Mouse (Mus musculus) myocyte (in vitro differentiated cells): ENCODE measurements at regions not wholly inside any gene's neighbourhood (a gene's known extent, or its start where the extent isn't known, plus 50 kb on each side); places are given as distances from the start of the nearest gene placed in this dataset.
A peak's percentile ranks its signal among the peaks of the same experiment; 100 is the strongest.

Experiments
- H3K27me3 ChIP-seq: one replicate; pipeline ENCODE4 v1.6.1; 2011; ENCODE audit not compliant: control insufficient read depth, insufficient read depth, insufficient read length
- H3K36me3 ChIP-seq: one replicate; pipeline ENCODE4 v1.6.1; 2011; ENCODE audit not compliant: control insufficient read depth, insufficient read depth
- H3K4me2 ChIP-seq: one replicate; pipeline ENCODE4 v1.6.1; 2011; ENCODE audit warnings: low read depth, control low read depth
- H3K4me3 ChIP-seq: one replicate; pipeline ENCODE4 v1.5.1; 2011; ENCODE audit warnings: mild to moderate bottlenecking, control low read depth, moderate library complexity
- H3K79me2 ChIP-seq: one replicate; pipeline ENCODE4 v1.6.1; 2011; ENCODE audit not compliant: control insufficient read depth, insufficient read depth
- H3ac ChIP-seq: one replicate; pipeline ENCODE4 v1.6.1; 2011; ENCODE audit not compliant: control insufficient read depth, insufficient read length
- CEBPB ChIP-seq: IDR thresholded peaks from 2 replicates; pipeline ENCODE4 v1.6.1; 2011; ENCODE audit warnings: mild to moderate bottlenecking, moderate library complexity; ENCODE audit not compliant: poor library complexity, insufficient read depth, severe bottlenecking
- E2F4 ChIP-seq: IDR thresholded peaks from one replicate; pipeline ENCODE4 v1.6.1; 2011; ENCODE audit warnings: mild to moderate bottlenecking, control low read depth, moderate library complexity; ENCODE audit not compliant: insufficient read depth
- MAX ChIP-seq: IDR thresholded peaks from one replicate; pipeline ENCODE4 v1.6.1; 2011; ENCODE audit warnings: low read depth, mild to moderate bottlenecking, control low read depth
- MYOD1 ChIP-seq, 3 experiments: IDR thresholded peaks; one replicate each; pipeline ENCODE4 v1.6.1; 2011; ENCODE audit warnings: control low read depth in 2 of 3, low read depth in 2 of 3, mild to moderate bottlenecking in 2 of 3, moderate library complexity in 1 of 3; ENCODE audit not compliant: insufficient read length in 2 of 3, control insufficient read depth in 1 of 3
- MYOG ChIP-seq, 3 experiments: IDR thresholded peaks; one replicate each; pipeline ENCODE4 v1.6.1; 2011; ENCODE audit warnings: control low read depth in 2 of 3, low read depth in 2 of 3, mild to moderate bottlenecking in 2 of 3; ENCODE audit not compliant: insufficient read length in 2 of 3, control insufficient read depth in 1 of 3, insufficient read depth in 1 of 3
- POLR2A ChIP-seq: IDR thresholded peaks from one replicate; pipeline ENCODE4 v1.6.1; 2011; ENCODE audit warnings: low read depth, mild to moderate bottlenecking, control low read depth, moderate library complexity; ENCODE audit not compliant: insufficient read length
- POLR2AphosphoS2 ChIP-seq: IDR thresholded peaks from one replicate; pipeline ENCODE4 v1.6.1; 2011; ENCODE audit warnings: low read depth, control low read depth; ENCODE audit not compliant: insufficient read length
- REST ChIP-seq: IDR thresholded peaks from one replicate; pipeline ENCODE4 v1.6.1; 2011; ENCODE audit warnings: mild to moderate bottlenecking, control low read depth, moderate library complexity; ENCODE audit not compliant: insufficient read depth, insufficient read length
- SRF ChIP-seq: IDR thresholded peaks from one replicate; pipeline ENCODE4 v1.6.1; 2011; ENCODE audit warnings: low read depth; ENCODE audit not compliant: control insufficient read depth, insufficient read length
- TCF12 ChIP-seq: IDR thresholded peaks from one replicate; pipeline ENCODE4 v1.6.1; 2011; ENCODE audit warnings: mild to moderate bottlenecking, control low read depth; ENCODE audit not compliant: poor library complexity, insufficient read depth, severe bottlenecking
- TCF3 ChIP-seq: IDR thresholded peaks from one replicate; pipeline ENCODE4 v1.6.1; 2011; ENCODE audit warnings: low read depth, control low read depth; ENCODE audit not compliant: insufficient read length
- USF1 ChIP-seq: IDR thresholded peaks from one replicate; pipeline ENCODE4 v1.6.1; 2011; ENCODE audit warnings: low read depth, mild to moderate bottlenecking, control low read depth, moderate library complexity

GRCm38 (mm10) chr16:18723874-18724273, 52.8 kb upstream of the Cldn5 start:
- no peaks in the 10 kb centered on the region for H3K79me2 ChIP-seq
- H3K36me3 ChIP-seq: no peaks in the 10 kb centered on the region
- TF ChIP-seq E2F4 (no peak), REST (no peak), MYOG (IDR thresholded peaks at IDR 0.05; ENCODE audit: control insufficient read depth in 1 of 3, insufficient read depth in 1 of 3, insufficient read length in 2 of 3, low read depth in 2 of 3) (no peak), MYOD1 (IDR thresholded peaks at IDR 0.05; ENCODE audit: control insufficient read depth in 1 of 3, insufficient read length in 2 of 3, low read depth in 2 of 3) (no peak), TCF3 (no peak), POLR2A (no peak), SRF (no peak), CEBPB (no peak), USF1 (no peak), MAX (no peak), POLR2AphosphoS2 (no peak), TCF12 (no peak)
- no peak overlapping the region for H3K4me2 ChIP-seq
- H3K27me3 ChIP-seq: no peaks in the 10 kb centered on the region
- no peak overlapping the region for H3K4me3 ChIP-seq
- no peak overlapping the region for H3ac ChIP-seq

GRCm38 (mm10) chr16:18724706-18725105, 51.9 kb upstream of the Cldn5 start:
- TF ChIP-seq MYOG (IDR thresholded peaks at IDR 0.05; ENCODE audit: control insufficient read depth in 1 of 3, insufficient read depth in 1 of 3, insufficient read length in 2 of 3, low read depth in 2 of 3) (peak in 1 of 3 experiments; percentile 7), CEBPB (no peak)
- Histone ChIP-seq H3K79me2 (no peaks in the 10 kb centered on the region), H3ac (no peak overlapping the region), H3K4me2 (no peak overlapping the region), H3K36me3 (no peaks in the 10 kb centered on the region), H3K27me3 (no peaks in the 10 kb centered on the region), H3K4me3 (no peak overlapping the region)
